Mouse (Mus musculus) heart, postnatal 0 days (tissue): Measurements from ENCODE around the gene Hba-x. TPM values are rescaled to one million over a fixed set of nuclear protein-coding genes. Genes with fewer than 3 reads are reported as not detected.

Source experiments
- ATAC-seq: fragments of 200-750 bp; cut with Nextera tagmentation; 2 replicates; pipeline ENCODE4 v1.8.0; 2017; ENCODE audit warnings: low read depth, moderate number of reproducible peaks, moderate library complexity; ENCODE audit not compliant: insufficient read depth
- DNase-seq: peaks from one replicate; pipeline ENCODE4 v3.0.0-alpha.2; 2016; ENCODE audit warnings: low spot score
- H3K27ac ChIP-seq: fragments of 300-500 bp; sonication (generic); 2 replicates; pipeline ENCODE4 v1.5.1; 2014; ENCODE audit warnings: low read depth, mild to moderate bottlenecking
- H3K27me3 ChIP-seq: fragments of 300-500 bp; sonication (generic); 2 replicates; pipeline ENCODE4 v1.6.1; 2014; ENCODE audit warnings: low read length, mixed read lengths; ENCODE audit not compliant: control insufficient read depth, insufficient read depth
- H3K36me3 ChIP-seq: fragments of 300-500 bp; sonication (generic); replicated peaks from 2 replicates; pipeline ENCODE4 v1.6.1; 2014; ENCODE audit warnings: low read length, mixed read lengths; ENCODE audit not compliant: control insufficient read depth, insufficient read depth
- H3K4me1 ChIP-seq: fragments of 300-500 bp; sonication (generic); 2 replicates; pipeline ENCODE4 v1.6.1; 2014; ENCODE audit warnings: antibody characterized with exemption; ENCODE audit not compliant: control insufficient read depth, insufficient read depth
- H3K4me2 ChIP-seq: fragments of 300-500 bp; sonication (generic); 2 replicates; pipeline ENCODE4 v1.6.1; 2014; ENCODE audit warnings: low read depth, mild to moderate bottlenecking, low read length, moderate library complexity
- H3K4me3 ChIP-seq: fragments of 300-500 bp; sonication (generic); 2 replicates; pipeline ENCODE4 v1.5.1; 2014; ENCODE audit warnings: low read depth, low read length
- H3K9ac ChIP-seq: fragments of 300-500 bp; sonication (generic); replicated peaks from 2 replicates; pipeline ENCODE4 v1.6.1; 2014; ENCODE audit warnings: low read depth, low read length, mixed read lengths
- H3K9me3 ChIP-seq: fragments of 300-500 bp; sonication (generic); replicated peaks from 2 replicates; pipeline ENCODE4 v1.6.1; 2016; ENCODE audit warnings: low read length; ENCODE audit not compliant: control insufficient read depth
- CTCF ChIP-seq: IDR thresholded peaks from 2 replicates; pipeline ENCODE4 v1.5.1; 2016; ENCODE audit warnings: antibody characterized with exemption, control low read depth, low read depth
- EP300 ChIP-seq: IDR thresholded peaks from 2 replicates; pipeline ENCODE4 v1.6.1; 2016; ENCODE audit warnings: antibody characterized with exemption, low read depth
- WGBS: fragments of 180-500 bp; shearing (Covaris S2); extraction: QIAGEN DNeasy Blood & Tissue Kit; methylation state at CpG from one replicate; pipeline ENCODE4 v1.1.7; 2014; 5-methylcytosine and 5-hydroxymethylcytosine counted together
- polyA plus RNA-seq: library from polyadenylated mRNA; unstranded; fragments of >200 nt; fragmentation: Nextera tagmentation; extraction: Ambion mirVana; gene quantifications from 2 replicates; pipeline ENCODE4 v1.2.1, GENCODE M21; 2015
- total RNA-seq: library from RNA; depleted of rRNA; stranded (reverse); fragments of >200 nt; gene quantifications from 2 replicates; pipeline ENCODE4 v1.2.3, GENCODE M21; 2014; ENCODE audit warnings: low replicate concordance; rRNA removed

The Hba-x gene
- total and polyA plus RNA-seq, 2 experiments from 2014 or later, result 0.68 TPM; not detected in 1

GRCm38 (mm10) chr11:32320507-32321195 is 44.5 kb downstream of the Hba-x start:
- no peak for ATAC-seq
- 49% methylated on average over 11 of the region's 11 CpGs for WGBS

GRCm38 (mm10) chr11:32321196-32321565 is 45.0 kb downstream of the Hba-x start:
- ATAC-seq (no peak), DNase-seq (peak; percentile 26)
- WGBS, result 33% methylated on average over 8 of the region's 8 CpGs
- Histone ChIP-seq H3K4me1 (no peaks in the 10 kb centered on the region), H3K27ac (no peak overlapping the region), H3K4me2 (no peak overlapping the region), H3K9ac (no peak overlapping the region), H3K36me3 (no peaks in the 10 kb centered on the region), H3K4me3 (no peak overlapping the region), H3K27me3 (no peaks in the 10 kb centered on the region), H3K9me3 (no peaks in the 10 kb centered on the region)
- no peak for TF ChIP-seq EP300
- peak; percentile 77 for TF ChIP-seq CTCF

More at GRCm38 (mm10) chr11:32320507-32321195, 44.5 kb downstream of the Hba-x start:
- Histone ChIP-seq H3K9ac (no peak overlapping the region), H3K4me2 (no peak overlapping the region), H3K36me3 (no peaks in the 10 kb centered on the region), H3K4me3 (no peak overlapping the region), H3K27me3 (no peaks in the 10 kb centered on the region), H3K27ac (no peak overlapping the region), H3K4me1 (no peaks in the 10 kb centered on the region), H3K9me3 (no peaks in the 10 kb centered on the region)
- no peak for TF ChIP-seq EP300
- TF ChIP-seq CTCF, result no peak
- DNase-seq, result no peak

GRCm38 (mm10) chr11:32324609-32325008 is 48.4 kb downstream of the Hba-x start:
- no peak overlapping the region for H3K9ac ChIP-seq
- H3K4me2 ChIP-seq, result peak overlapping the region; percentile 47
- peak overlapping the region; percentile 10 for H3K4me3 ChIP-seq
- H3K27me3 ChIP-seq, result no peaks in the 10 kb centered on the region
- no peaks in the 10 kb centered on the region for H3K4me1 ChIP-seq
- TF ChIP-seq EP300 (no peak), CTCF (peak; percentile 87)
- ATAC-seq (peak; percentile 87), DNase-seq (peak; percentile 81)
- no peak overlapping the region for H3K27ac ChIP-seq
- WGBS, result 7% methylated on average over 15 of the region's 15 CpGs
- H3K36me3 ChIP-seq, result no peaks in the 10 kb centered on the region
- no peaks in the 10 kb centered on the region for H3K9me3 ChIP-seq

Other genes starting within 250 kb of the Hba-x start
- not detected in 2 replicates for gene Il9r, start 76.1 kb upstream of the Hba-x start, total RNA-seq
- 0.03 and 0.14 TPM in 2 replicates for gene Il9r, start 76.1 kb upstream of the Hba-x start, polyA plus RNA-seq
- gene Snrnp25, start 71.0 kb upstream of the Hba-x start, total RNA-seq, result 12.9 and 16.1 TPM in 2 replicates
- 27.1 and 28.0 TPM in 2 replicates for gene Snrnp25, start 71.0 kb upstream of the Hba-x start, polyA plus RNA-seq
- gene Rhbdf1, start 54.1 kb upstream of the Hba-x start, total RNA-seq, result 68.9 and 69.2 TPM in 2 replicates
- gene Rhbdf1, start 54.1 kb upstream of the Hba-x start, polyA plus RNA-seq, result 21.9 and 25.2 TPM in 2 replicates
- gene Mpg, start 49.9 kb upstream of the Hba-x start, total RNA-seq, result 11.9 and 22.8 TPM in 2 replicates
- gene Mpg, start 49.9 kb upstream of the Hba-x start, polyA plus RNA-seq, result 13.9 and 15.0 TPM in 2 replicates
- 26.4 and 64.1 TPM in 2 replicates for gene Nprl3, start 8.7 kb upstream of the Hba-x start, total RNA-seq
- gene Nprl3, start 8.7 kb upstream of the Hba-x start, polyA plus RNA-seq, result 29.9 and 30.4 TPM in 2 replicates
- 1,456 and 1,841 TPM in 2 replicates for gene Hba-a1, start 7.1 kb downstream of the Hba-x start, total RNA-seq
- 2,150 and 3,333 TPM in 2 replicates for gene Hba-a1, start 7.1 kb downstream of the Hba-x start, polyA plus RNA-seq
- not detected in 2 replicates for gene Hbq1b, start 10.6 kb downstream of the Hba-x start, total RNA-seq
- 0.38 and 0.90 TPM in 2 replicates for gene Hbq1b, start 10.6 kb downstream of the Hba-x start, polyA plus RNA-seq
- gene Hba-a2, start 20.1 kb downstream of the Hba-x start, total RNA-seq, result 5,955 and 6,390 TPM in 2 replicates
- gene Hba-a2, start 20.1 kb downstream of the Hba-x start, polyA plus RNA-seq, result 5,218 and 8,165 TPM in 2 replicates
- not detected in 2 replicates for gene Hbq1a, start 23.7 kb downstream of the Hba-x start, total RNA-seq
- 0.34 TPM in 1 of 2 replicates, not detected in the other for gene Hbq1a, start 23.7 kb downstream of the Hba-x start, polyA plus RNA-seq
- 12.4 and 19.0 TPM in 2 replicates for gene Sh3pxd2b, start 71.4 kb downstream of the Hba-x start, total RNA-seq
- gene Sh3pxd2b, start 71.4 kb downstream of the Hba-x start, polyA plus RNA-seq, result 3.3 and 3.8 TPM in 2 replicates
- gene Ubtd2, start 179.0 kb downstream of the Hba-x start, total RNA-seq, result 22.1 and 25.0 TPM in 2 replicates
- 11.5 and 11.6 TPM in 2 replicates for gene Ubtd2, start 179.0 kb downstream of the Hba-x start, polyA plus RNA-seq